Mouse (Mus musculus): ENCODE measurements around the gene Ece1.

Gene Ece1

DNA sequence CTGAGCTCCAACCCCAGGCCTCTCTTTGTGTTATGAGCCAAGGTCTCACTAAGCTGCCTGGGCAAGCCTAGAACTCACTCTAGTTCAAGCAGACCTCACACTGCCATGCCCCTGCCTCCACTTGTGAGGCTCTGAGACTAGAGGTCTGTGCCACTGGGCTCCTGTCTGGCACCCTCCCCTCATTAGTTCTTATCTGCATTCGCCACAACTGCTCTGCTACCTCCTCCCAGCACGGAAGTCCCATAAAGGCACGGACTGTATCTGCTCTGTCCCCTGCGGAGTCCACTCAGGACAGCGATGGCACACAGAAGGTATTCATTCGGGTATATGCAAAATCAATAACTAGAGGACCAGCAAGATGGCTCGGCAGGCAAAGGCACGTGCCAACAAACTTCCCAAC is 19.4 kb downstream of the Ece1 start:
- no peak for DNase-seq (ENCODE audit: low read depth, low spot score)

DNA sequence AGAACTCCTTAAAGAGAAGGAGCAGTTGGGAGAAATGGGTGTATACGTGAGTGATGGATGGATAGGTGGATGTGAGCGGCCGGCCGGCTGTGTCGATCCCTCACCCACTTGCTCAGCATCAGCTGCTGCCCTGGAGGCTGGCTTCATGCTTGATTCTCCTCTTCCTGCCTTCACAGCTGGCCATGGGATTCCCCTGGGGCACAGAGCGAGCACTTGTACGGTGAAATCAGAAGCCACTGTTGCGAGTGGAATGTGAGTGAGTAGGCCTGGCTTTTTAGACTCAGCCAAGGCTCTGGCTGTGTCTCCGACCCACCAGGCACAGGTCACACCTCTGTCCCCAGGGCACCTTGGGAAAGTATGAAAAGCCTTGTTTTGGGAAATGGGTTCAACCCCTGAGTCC is 20.6 kb downstream of the Ece1 start:
- no peak for DNase-seq (ENCODE audit: low read depth, low spot score)

DNA sequence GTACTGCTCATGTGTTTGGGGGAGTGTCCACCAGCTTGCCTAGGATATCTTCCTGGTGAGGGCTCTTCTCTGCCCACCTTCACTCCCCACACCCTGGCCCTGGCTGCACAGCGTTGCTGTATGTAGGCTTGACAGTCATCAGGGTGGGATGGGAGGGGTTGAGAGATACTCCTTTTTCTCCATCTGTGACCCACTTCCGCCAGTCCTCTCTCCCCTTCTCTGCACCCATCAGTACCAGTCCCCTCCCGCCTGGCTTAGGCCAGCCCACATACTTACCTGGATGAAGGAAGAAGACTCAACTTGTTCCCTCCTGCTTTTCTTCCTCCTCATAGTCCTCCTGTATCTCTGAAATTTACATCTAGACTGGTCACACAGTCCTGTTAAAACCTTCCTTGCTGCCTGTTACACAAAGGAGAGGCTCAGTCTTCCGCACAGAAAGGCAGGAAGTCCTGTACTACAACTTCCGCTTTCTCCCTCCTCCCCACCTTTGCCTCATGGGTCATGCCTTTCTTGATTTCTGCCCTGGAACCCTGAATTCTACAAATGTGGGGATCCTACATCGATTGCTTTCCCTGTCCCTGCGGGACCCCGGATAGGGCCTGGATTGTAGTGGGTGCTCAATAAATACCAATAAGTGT is 21.6 kb downstream of the Ece1 start:
- no peak for DNase-seq (ENCODE audit: low read depth, low spot score)

DNA sequence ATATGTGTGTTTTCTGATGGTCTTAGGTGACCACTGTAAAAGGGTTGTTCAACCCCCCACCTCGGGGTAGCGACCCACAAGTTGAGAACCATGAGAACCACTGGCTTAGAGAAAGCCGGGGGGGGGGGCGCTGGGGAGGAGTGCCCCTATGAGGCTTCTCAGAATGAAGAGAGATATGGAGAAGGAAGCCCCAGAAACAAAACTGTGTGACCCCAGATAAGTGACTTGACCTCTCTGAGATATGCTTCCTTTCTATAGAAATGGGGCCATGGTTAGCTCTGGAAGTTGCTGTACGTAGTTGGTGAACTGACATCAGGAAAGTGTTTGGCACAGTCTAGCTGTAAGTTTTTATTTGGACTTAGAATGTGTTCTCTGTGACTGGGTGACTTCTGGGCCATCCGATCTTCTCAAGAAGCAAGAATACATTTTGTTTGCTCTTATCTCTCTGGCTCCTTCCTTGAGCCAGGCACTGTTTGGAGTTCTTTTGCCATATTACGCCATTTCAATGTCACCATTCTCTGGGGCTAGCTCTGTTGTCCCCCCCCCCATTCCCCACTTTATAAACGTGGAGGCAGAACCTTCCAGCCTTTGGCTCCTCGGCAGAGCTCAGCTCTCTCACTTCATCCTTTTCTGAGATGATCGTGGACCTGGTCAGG is 25.4 kb downstream of the Ece1 start:
- no peak for DNase-seq (ENCODE audit: low read depth, low spot score)

DNA sequence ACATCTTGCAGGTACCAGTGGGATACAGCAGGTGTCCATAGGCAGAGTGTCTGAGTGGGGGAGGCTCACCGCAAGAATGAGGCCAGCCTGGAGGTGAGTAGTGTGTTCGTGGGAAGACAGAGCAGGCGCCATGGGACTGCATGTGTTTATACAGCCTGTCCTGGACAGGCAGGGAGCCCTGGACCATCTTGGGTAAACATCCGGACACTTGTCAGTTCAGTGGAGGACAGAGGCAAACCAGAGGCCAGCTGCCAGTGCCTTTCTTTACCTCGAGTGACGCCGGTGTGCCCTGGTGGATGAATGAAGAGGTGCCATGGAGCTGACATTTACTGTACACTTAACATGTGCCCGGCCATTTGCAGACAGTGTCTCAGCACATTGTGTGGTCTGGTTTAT is 26.0 kb downstream of the Ece1 start:
- DNase-seq (ENCODE audit: low read depth, low spot score) = no peak

DNA sequence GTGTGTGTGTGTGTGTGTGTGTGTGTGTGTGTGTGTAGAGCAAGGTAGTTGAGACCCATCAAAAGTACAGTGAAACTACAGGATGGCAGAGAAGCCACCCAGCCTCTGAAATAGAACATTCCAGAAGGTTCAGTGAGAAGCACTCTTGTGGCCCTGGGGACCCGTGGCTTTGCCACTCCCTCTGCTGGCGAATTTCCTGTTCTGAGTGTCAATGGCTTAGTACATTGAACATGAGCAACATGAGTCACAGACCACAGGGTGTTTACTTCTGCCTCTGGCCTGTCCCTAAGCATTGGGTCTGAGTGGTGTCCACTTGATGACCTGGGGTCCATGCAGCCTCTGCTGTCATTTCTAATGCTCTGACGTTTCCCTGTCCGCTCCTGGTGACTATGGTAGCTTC is 28.6 kb downstream of the Ece1 start:
- no peak for DNase-seq (ENCODE audit: low read depth, low spot score)

DNA sequence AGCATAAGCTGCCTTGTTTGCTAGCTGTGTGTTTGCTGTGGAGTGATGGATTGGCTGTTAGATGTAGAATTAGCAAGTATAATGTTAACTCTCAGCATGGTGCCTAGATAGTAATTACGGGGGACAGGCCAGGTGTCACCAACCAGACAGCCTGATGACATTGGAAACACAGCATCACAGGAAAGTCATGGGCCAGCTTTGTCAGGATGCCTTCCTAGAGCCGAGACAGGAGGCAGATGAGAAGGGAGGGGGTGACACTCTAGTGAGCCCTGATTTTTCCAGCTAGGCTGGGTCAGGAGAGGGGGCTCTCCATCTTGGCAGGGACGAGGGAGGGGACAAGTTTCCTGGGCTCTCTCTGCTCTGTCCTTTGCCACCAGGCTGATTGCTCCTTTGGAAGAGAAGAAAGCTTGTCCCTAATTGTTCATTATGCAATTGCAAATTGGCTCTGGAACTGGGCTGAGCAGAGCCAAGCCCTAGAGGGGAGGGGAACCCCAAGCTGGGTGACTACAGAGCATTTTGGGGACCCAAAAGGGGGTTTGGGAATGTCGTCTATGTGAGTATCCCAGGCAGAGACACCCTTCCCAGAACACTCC is 29.6 kb downstream of the Ece1 start:
- no peak for DNase-seq (ENCODE audit: low read depth, low spot score)

DNA sequence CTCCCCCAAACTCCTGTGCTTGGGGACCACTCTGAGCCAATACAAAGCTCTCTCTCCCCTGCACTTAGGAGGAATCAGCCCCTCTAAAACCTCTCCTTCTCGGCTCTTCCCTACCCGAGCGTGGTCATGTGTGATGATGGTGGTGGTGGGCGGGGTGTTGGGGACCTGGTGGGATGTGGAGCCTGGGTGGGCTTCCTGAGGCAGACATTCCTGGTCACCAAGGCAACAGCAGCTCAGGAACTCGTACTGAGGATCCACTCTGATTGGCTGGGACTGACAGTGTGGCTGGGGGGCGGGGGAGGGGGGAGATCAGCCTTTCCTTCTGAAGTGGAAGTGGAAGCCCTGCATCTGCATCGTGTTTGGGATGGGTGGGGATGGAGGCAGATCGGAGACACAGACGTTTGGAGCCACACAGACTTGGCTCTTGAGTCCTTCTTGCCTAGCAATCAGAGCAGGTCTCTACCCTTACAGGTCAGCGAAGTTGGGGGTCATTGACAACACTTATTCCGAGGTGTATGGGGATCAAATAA is 30.7 kb downstream of the Ece1 start:
- DNase-seq (ENCODE audit: low read depth, low spot score) = no peak

DNA sequence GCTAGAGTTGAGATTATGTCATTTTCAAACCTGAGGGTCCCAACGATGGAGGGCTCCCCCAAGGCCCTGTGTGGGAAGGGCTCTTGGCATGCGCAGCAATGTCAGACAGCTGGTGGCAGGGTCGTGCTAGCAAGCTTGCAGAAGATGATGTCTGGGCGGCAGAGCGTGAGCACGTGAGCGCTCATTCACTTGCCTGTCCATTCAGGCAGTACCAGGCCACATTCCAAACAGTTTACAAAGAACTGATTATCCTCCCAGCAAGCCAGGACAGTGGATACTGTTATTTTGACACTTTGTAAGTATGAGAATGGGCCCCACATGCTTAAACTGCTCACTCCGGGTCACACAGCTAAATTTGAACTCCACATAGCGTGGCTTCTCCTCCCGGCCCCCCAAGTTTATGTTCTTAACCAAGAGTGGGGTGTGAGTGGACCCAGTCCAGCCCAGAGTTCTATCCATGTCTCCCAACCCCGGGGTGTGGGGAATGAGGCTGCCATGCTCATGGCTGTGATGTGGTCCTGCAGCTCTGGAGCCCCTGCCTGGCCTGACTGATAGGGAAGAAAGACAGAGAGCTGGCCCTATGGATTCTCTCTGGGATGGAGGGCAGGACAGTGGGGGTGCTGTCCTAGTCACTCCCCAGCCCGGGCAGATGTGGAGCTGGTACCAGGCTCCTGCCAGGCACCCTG is 34.7 kb downstream of the Ece1 start:
- DNase-seq (ENCODE audit: low read depth, low spot score) = no peak

DNA sequence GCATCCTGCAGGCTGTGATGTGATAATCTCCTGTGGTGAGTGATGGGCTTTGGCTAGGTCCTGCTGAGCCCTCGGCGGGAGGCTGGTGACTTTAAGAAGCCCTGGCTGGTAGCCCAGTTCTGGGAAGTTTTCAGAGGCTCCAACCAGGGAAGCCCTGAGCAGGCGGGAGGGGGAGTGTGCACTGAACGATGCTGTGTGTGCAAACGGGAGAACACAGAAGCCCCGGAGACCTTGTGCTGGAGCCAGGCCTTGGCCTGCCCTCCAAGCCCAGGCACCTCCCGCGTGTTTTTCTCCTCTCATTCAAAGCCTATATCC is 35.2 kb downstream of the Ece1 start:
- DNase-seq (ENCODE audit: low read depth, low spot score) = no peak

DNA sequence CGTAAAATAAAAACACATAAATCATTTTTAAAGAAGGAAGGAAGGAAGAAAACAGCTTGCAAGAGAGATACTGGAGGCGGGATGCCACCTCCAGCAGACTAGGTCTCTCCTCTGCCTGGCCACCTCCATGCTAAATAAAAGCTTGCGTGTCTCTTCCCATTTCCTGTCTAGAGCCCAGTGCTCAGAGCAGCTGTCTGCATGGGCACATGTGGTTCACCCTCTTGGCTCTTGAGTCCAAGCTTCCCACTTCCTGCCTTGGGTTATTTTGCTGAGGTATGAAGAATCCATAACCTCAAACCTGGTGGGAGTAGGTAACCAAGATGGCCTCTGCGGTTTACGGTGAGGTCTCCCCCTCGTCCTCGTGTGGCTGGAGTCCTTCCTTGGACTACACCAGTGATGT is 36.5 kb downstream of the Ece1 start:
- DNase-seq (ENCODE audit: low read depth, low spot score) = no peak

DNA sequence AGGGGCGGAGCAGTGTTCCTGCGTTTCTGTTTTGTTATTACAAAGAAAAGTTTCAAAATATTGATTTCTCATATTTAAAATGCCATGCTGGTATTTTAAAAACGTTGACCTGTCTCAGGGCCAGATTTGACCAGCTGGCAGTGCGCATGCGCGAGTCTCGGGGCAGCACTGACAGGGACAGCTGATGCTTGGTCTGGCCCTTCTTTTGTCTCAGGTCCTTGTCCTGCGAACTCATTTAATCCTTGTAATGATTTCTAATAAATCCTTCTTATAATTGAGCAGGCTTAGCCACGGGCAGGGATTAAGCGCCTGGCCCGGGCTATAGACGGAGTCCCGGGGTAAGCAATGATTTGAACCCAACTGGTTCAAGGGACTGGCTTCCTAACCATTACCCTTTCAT is 40.2 kb downstream of the Ece1 start:
- DNase-seq (ENCODE audit: low read depth, low spot score) = no peak

DNA sequence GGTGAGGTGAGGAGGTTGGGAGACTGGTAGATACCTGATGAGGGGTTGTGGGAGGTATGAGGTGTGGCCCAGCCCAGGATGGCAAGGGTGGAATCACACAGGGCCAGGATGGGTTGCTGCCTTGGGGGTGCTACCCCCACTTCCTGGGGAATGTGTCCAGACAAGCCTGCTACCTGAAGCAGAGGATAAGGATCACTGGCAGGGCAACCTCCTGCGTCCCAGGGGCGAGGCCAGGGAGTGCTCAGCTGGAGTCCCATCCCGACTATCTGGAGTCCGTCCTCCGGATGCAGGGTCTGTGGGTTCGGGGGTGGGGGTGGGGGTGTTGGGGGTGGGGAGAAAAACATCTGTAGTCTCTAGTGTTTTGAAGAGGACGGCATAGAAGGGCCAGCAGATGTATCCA is 40.8 kb downstream of the Ece1 start:
- no peak for DNase-seq (ENCODE audit: low read depth, low spot score)

DNA sequence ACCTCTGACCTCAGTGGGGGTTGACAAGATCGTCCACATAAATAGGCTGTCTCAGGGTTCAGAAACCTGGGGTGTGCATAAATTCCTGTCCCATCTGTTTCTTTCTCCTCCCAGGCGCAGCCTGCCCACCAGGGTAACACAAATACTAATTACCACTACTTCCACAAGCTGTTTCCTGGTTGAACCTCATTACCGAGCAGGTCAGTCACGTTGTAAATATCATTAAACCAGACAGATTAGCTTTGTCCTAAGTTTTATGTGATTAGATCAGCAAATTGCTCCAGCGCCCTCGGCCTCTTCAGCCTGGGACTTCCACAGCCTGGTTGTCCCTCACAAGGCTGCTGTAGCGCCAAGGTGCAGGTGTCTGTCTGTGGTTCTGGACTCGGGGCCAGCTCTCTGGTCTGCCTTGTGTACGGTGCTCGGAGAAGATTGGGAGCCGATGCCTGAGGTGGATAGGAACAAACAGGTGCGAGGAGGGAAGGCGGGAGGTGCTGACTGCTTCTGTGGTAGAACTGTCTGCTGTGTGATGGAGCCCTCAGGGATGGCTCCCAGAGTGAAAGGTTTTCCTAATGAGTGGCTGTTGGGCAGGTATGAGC is 43.0 kb downstream of the Ece1 start:
- no peak for DNase-seq (ENCODE audit: low read depth, low spot score)

DNA sequence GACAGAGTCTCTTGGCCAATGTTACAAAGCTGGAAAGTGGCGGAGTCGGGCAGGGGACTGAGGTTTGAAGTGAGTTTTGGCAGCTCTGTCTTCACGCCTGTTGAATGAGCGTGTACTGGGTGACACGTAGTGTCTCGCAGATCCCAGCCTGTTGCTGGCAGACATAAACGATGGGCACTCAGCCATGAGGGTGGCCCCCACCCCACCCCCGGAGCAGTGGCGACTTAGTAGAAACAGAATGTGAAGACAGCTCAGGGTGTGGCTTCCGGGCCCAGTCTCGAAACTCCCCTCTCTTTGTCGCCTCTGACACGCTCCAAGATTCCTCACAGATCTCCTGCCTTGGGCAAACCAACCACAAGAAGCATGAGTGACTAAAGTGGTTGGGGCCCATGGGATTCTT is 45.9 kb downstream of the Ece1 start:
- no peak for DNase-seq (ENCODE audit: low read depth, low spot score)

DNA sequence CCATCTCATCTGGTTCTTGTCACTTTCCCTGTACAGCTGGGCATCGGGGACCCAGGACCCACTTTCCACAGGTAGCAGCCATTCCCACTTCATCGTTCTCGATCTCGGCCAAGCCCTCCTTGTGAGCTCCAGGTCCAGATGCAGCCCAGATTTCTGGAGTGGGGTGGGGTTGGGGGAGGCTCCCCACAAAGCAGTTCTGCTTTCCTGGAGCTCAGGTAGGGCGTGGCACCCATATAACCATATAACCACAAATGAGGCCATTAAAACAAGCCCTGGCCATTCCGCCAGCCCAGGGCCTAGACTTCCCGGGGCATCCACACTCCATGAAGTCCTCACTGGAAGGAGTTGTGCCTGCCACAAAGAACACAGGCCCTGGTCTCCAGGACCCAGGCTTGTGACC is 46.5 kb downstream of the Ece1 start:
- no peak for DNase-seq (ENCODE audit: low read depth, low spot score)

DNA sequence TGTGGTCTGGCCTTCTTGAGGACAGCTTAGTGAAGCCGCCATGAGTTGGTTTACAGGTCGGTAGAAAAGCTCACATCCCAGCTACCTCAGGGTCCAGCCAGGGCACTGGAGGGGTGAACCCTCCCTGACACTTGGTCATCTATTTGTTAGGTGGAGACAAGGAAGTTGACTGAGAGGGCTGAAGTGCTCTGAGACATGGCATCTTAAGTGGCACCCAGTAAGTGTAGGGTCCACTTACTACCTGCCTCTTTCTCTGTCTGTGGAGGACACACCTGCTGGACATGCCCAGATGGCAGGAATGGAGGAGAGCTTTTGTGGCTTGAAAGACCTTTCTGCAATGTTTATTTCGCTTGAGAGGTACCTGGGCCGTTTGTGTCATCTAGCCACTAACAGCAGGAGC is 46.9 kb downstream of the Ece1 start:
- no peak for DNase-seq (ENCODE audit: low read depth, low spot score)

DNA sequence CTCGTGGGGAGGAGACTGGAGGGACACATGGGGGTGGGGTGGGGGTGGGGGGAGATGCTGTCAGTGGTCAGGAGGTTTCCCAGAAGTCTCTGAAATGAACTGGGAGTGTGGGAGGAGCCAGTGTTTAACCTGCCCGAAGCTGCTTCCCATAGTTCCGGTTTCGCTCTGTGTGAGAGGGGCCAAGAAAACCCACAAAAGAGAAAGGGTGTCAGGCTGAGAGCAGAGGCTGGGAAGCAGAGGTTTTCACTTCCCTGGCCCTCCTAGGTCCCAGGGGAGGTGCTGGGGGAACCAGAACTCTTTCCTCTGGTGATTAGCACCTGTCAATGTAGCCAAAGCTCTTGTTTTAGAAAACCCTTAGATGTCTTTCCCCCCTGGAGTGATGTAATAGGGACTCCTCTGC is 47.4 kb downstream of the Ece1 start:
- no peak for DNase-seq (ENCODE audit: low read depth, low spot score)

DNA sequence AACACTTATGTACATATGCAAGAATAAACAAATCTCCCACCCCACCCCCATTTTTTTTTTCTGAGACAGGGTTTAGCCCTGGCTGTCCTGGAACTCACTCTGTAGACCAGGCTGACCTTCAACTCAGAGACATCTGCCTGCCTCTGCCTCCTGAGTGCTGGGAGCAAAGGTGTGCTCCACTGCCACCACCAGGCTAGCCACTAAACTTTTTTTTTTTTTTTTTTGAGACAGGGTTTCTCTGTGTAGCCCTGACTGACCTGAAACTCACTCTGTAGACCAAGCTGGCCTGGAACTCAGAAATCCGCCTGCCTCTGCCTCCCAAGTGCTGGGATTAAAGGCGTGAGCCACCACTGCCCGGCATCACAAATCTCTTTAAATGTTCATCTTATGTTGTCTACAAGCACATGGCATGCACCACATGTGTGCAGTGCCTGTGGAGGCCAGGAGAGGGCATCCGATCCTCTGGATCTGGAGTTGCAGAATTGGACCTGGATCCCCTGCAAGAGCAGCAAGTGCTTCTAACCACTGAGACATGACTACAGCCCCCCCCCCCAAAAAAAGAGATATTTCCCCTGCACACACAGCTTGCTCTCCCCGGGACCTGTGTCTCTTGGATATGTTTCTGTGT is 48.5 kb downstream of the Ece1 start:
- DNase-seq (ENCODE audit: low read depth, low spot score) = no peak

DNA sequence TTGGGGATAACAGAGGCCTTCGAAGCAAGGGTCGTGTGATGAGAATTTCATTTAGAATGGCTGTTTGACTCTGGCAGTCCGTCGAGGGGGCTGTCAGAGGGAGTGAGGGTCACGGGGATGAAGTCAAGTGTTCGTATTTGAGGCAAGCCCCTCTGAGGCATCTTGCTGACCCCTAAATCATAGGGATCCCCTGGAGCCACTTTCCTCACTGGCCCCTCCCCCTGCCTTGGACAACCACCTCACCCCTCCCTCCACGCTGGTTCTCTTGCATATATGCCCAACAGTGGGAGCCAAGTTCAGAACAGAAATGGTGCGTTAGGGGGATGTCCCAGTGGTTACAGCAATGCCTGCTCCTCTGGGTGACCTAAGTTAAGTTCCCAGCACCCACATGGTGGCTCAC is 49.6 kb downstream of the Ece1 start:
- no peak for DNase-seq (ENCODE audit: low read depth, low spot score)

DNA sequence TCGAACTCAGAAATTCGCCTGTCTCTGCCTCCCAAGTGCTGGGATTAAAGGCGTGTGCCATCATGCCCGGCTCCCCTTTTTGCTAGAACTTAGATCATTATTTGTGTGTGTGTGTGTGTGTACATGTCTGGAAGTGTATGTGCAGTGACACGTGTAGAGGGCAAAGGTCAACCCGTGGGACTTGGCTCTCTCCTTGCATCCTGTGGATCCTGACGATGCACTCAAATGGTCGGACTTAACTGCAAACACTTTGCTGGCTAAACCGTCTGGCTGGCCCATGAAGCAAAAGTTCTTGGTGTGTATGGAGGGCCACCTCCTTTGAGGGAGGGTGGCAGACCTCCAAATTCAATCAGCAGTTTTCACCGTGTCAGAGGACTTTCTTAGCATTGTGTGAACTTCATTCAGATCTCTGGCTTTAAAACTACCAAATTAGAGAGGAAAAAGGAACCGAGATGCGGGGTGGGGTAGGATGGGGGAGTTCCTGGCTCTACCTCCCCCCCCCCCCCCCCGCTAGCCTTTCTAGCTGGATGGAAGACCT is 50.8 kb downstream of the Ece1 start:
- no peak for DNase-seq (ENCODE audit: low read depth, low spot score)

Data from c-Kit-negative CD71-positive TER-119-positive erythroid progenitor cells, embryonic 14.5 days (primary cell).